Mouse (Mus musculus) intestine, postnatal 0 days (tissue): ENCODE data around the gene Itgb6. TPM values are rescaled to one million over a fixed set of nuclear protein-coding genes. Genes with fewer than 3 reads are reported as not detected.

Experiments used
- ATAC-seq: fragments of 200-750 bp; cut with Nextera tagmentation; 2 replicates; pipeline ENCODE4 v1.8.0; 2017; ENCODE audit warnings: mild to moderate bottlenecking, moderate TSS enrichment, moderate library complexity
- H3K27ac ChIP-seq: fragments of 300-500 bp; sonication (generic); 2 replicates; pipeline ENCODE4 v1.5.1; 2014; ENCODE audit warnings: mild to moderate bottlenecking, low read depth, low read length, moderate library complexity
- H3K27me3 ChIP-seq: fragments of 300-500 bp; sonication (generic); replicated peaks from 2 replicates; pipeline ENCODE4 v1.6.1; 2014; ENCODE audit warnings: low read length, mixed read lengths; ENCODE audit not compliant: control insufficient read depth, insufficient read depth
- H3K36me3 ChIP-seq: fragments of 300-500 bp; sonication (generic); 2 replicates; pipeline ENCODE4 v1.6.1; 2014; ENCODE audit warnings: mild to moderate bottlenecking, moderate library complexity; ENCODE audit not compliant: control insufficient read depth, insufficient read depth
- H3K4me1 ChIP-seq: fragments of 300-500 bp; sonication (generic); replicated peaks from 2 replicates; pipeline ENCODE4 v1.6.1; 2014; ENCODE audit warnings: antibody characterized with exemption, low read length, mixed read lengths; ENCODE audit not compliant: control insufficient read depth, insufficient read depth
- H3K4me2 ChIP-seq: fragments of 300-500 bp; sonication (generic); replicated peaks from 2 replicates; pipeline ENCODE4 v1.6.1; 2014; ENCODE audit warnings: low read depth, mild to moderate bottlenecking, moderate library complexity
- H3K4me3 ChIP-seq: fragments of 300-500 bp; sonication (generic); 2 replicates; pipeline ENCODE4 v1.5.1; 2014; ENCODE audit warnings: low read depth, low read length
- H3K9ac ChIP-seq: fragments of 300-500 bp; sonication (generic); 2 replicates; pipeline ENCODE4 v1.6.1; 2014; ENCODE audit warnings: mild to moderate bottlenecking, low read depth, low read length
- H3K9me3 ChIP-seq: fragments of 300-500 bp; sonication (generic); 2 replicates; pipeline ENCODE4 v1.6.1; 2016; ENCODE audit warnings: mixed run types; ENCODE audit not compliant: control insufficient read depth
- CTCF ChIP-seq: sonication (generic); IDR thresholded peaks from 2 replicates; pipeline ENCODE4 v1.5.1; 2016; ENCODE audit warnings: low read depth, mild to moderate bottlenecking, control low read depth, antibody characterized with exemption, moderate library complexity
- WGBS: fragments of 180-500 bp; shearing (Covaris S2); extraction: QIAGEN DNeasy Blood & Tissue Kit; methylation state at CpG from one replicate; pipeline ENCODE4 v1.1.7; 2014; 5-methylcytosine and 5-hydroxymethylcytosine counted together
- polyA plus RNA-seq: library from polyadenylated mRNA; unstranded; fragments of >200 nt; fragmentation: Nextera tagmentation; extraction: Ambion mirVana; gene quantifications from 2 replicates; pipeline ENCODE4 v1.2.1, GENCODE M21; 2015

Gene Itgb6
- polyA plus RNA-seq, 1 experiment from 2014 or later = 10.8 TPM

GRCm38 (mm10) chr2:60639617-60640341, 82.7 kb downstream of the Itgb6 start:
- Histone ChIP-seq H3K4me2 (no peak overlapping the region), H3K27me3 (no peaks in the 10 kb centered on the region), H3K9ac (no peak overlapping the region), H3K4me1 (no peaks in the 10 kb centered on the region), H3K36me3 (peaks cover 4% of the 10 kb centered on the region; the same call in 1 of the 2 replicates), H3K9me3 (no peaks in the 10 kb centered on the region), H3K27ac (no peak overlapping the region), H3K4me3 (no peak overlapping the region)
- no peak for TF ChIP-seq CTCF
- 69% methylated on average over 10 of the region's 10 CpGs for WGBS
- ATAC-seq = no peak

DNA sequence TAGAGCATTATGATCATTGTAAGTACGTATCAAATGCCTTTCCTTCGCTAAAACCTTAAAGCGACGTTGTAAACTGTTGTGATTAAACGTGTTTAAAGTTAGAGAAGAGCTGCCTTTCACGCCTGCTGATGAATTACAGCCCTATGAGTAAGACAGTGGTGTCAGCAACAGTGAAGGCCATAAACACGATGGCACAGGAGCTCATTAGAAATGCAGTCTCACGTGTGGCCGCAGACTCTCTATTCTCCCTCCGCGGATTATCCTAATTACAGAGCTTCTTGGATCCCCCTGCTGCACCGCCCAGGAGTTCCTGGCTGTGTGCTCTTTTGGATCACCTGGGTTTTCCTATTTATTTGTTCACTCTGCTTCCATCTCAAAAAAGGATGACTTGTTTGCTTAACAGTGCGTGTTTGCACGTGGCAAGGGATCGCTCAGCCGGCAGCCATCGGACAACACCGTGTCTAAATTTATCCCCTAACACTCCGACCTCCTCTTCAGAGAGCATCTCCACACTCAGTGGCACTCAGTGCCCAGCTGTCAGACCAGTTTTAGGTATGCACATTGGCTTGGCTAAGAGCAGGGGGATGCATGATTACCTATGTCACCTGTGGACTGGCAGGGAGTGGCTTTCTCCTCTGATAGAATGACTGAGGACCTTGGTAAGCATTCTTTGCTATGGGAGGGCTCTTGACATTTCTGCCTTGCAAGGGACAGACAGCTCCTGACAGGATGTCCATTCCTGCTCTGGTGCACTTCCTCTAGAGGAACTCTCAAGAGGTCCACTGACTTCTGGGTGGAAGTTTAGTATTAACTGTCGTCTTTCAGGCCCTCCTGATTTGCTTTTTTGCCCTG, 85.3 kb downstream of the Itgb6 start:
- Histone ChIP-seq H3K4me2 (no peak overlapping the region), H3K4me3 (no peak overlapping the region), H3K27me3 (no peaks in the 10 kb centered on the region), H3K9me3 (no peaks in the 10 kb centered on the region), H3K36me3 (peaks cover 26% of the 10 kb centered on the region; the same call in 1 of the 2 replicates), H3K27ac (no peak overlapping the region), H3K4me1 (no peaks in the 10 kb centered on the region), H3K9ac (no peak overlapping the region)
- WGBS = 61% methylated on average over 20 of the region's 20 CpGs
- ATAC-seq = no peak
- no peak for TF ChIP-seq CTCF

DNA sequence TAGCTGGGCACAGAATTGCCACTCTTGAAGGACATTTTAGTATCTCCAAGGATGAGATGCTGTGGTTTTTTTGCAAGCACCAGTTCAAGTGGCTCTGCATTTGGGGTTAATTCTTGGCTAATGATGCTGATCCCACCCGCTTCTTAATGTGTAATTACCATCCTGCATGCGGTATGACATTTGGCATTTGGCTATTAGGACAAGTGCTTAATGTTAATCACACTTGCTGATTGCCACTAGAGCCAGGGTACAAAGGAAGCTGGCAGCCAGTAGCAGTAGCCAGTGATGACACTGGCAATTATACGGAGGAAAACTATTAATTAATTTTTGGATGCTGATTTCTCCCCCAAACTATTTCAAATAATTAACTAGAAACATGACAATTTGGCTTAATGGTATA, 86.0 kb downstream of the Itgb6 start:
- Histone ChIP-seq H3K36me3 (peaks cover 26% of the 10 kb centered on the region; the same call in 1 of the 2 replicates), H3K9ac (no peak overlapping the region), H3K4me1 (no peaks in the 10 kb centered on the region), H3K9me3 (no peaks in the 10 kb centered on the region), H3K4me2 (no peak overlapping the region), H3K4me3 (no peak overlapping the region), H3K27ac (no peak overlapping the region; the same call in 1 of the 2 replicates), H3K27me3 (no peaks in the 10 kb centered on the region)
- WGBS = 77% methylated on average over 3 of the region's 3 CpGs
- no peak for TF ChIP-seq CTCF
- no peak for ATAC-seq

DNA sequence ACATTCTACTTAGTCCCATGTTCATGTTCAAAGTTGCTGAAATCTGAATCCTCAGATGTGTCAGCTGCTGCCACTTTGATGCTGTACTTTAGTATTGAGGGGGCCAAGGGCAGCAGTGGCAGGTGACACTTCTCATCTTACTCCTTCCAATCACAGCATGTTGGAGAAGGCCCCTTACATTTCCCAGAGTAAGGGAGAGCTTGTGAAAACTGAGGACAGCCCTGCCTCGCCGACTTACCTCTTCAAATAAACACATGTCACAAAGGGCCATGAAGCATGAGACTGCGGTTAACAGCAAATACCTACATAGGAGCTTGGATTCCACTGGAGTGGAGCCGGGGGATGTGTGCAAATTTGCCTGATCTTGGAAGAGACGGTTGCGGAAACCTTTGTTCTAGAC, 86.4 kb downstream of the Itgb6 start:
- ATAC-seq = no peak
- H3K27me3 ChIP-seq = no peaks in the 10 kb centered on the region

GRCm38 (mm10) chr2:60632791-60633190, 89.7 kb downstream of the Itgb6 start:
- no peak for TF ChIP-seq CTCF
- H3K9ac ChIP-seq = no peak overlapping the region
- peaks cover 22% of the 10 kb centered on the region; the same call in 1 of the 2 replicates for H3K36me3 ChIP-seq
- H3K4me3 ChIP-seq = no peak overlapping the region
- H3K27me3 ChIP-seq = no peaks in the 10 kb centered on the region
- 84% methylated on average over 2 of the region's 2 CpGs for WGBS
- no peaks in the 10 kb centered on the region for H3K9me3 ChIP-seq
- H3K4me1 ChIP-seq = no peaks in the 10 kb centered on the region
- H3K4me2 ChIP-seq = no peak overlapping the region
- H3K27ac ChIP-seq = no peak overlapping the region
- ATAC-seq = no peak

More for the DNA sequence above, 86.4 kb downstream of the Itgb6 start:
- Histone ChIP-seq H3K4me3 (no peak overlapping the region), H3K9me3 (no peaks in the 10 kb centered on the region), H3K4me1 (no peaks in the 10 kb centered on the region), H3K9ac (no peak overlapping the region), H3K36me3 (peaks cover 26% of the 10 kb centered on the region; the same call in 1 of the 2 replicates), H3K4me2 (no peak overlapping the region), H3K27ac (no peak overlapping the region)
- 73% methylated on average over 6 of the region's 6 CpGs for WGBS
- no peak for TF ChIP-seq CTCF

DNA sequence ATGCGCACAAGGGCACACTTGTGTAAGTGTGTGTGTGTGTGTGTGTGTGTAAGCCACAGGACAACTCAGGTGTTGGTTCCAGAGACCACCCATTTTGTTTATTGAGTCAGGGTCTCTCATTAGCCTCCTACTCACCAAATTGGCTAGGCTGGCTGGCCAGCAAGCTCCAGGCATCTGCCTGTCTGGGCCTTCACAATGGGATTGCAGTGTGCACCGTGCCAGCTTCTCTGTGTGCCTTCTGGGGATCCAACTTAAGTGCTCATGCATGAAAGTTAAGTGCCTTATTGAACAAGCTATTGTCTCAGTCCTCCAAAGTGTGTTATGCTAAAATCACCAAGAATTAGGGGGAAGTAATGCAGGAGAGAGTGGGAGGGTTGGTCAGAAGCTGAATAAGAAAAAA, 92.1 kb downstream of the Itgb6 start:
- Histone ChIP-seq H3K4me1 (no peaks in the 10 kb centered on the region), H3K36me3 (peaks cover 22% of the 10 kb centered on the region; the same call in 1 of the 2 replicates), H3K27me3 (no peaks in the 10 kb centered on the region), H3K27ac (no peak overlapping the region), H3K9ac (no peak overlapping the region), H3K4me2 (no peak overlapping the region), H3K9me3 (no peaks in the 10 kb centered on the region), H3K4me3 (no peak overlapping the region)
- no peak for ATAC-seq
- WGBS = 91% methylated on average over 2 of the region's 2 CpGs
- no peak for TF ChIP-seq CTCF
